ENCODE assay signal across 27 mouse cellular contexts in genomic region chr5:93017678-93018077, GRCm38 (mm10). TPM values are rescaled to one million over a fixed set of nuclear protein-coding genes. Genes with fewer than 3 reads are reported as not detected.
DNase-seq lines count a peak whose midpoint lies in the region; ATAC-seq and TF ChIP-seq lines count a peak whose summit lies in the region.
"Had no signal": no experiment of that assay in that cellular context is flagged by ENCODE, and none has a peak within 500 bp of the region (broad histone marks: within the 10 kb centered on the region; RNA-seq: fewer than 3 reads in every experiment).

No protein-coding gene starts in this region.

- H3K36me3 ChIP-seq in heart, postnatal 0 days (replicated peaks; ENCODE audit: control insufficient read depth, insufficient read depth, low read length): no peaks in the 10 kb centered on the region
- H3K36me3 ChIP-seq in heart, embryonic 11.5 days (ENCODE audit: control insufficient read depth, insufficient read depth, low read length): no peaks in the 10 kb centered on the region
- H3K36me3 ChIP-seq in liver, postnatal 0 days (replicated peaks; ENCODE audit: insufficient read depth, low read length): no peaks in the 10 kb centered on the region
- H3K36me3 ChIP-seq: forebrain, embryonic 15.5 days; G1E; hindbrain, embryonic 13.5 days; limb, embryonic 12.5 days; midbrain, embryonic 12.5 days had no signal

- no peaks in the 10 kb centered on the region for H3K27me3 ChIP-seq in heart, postnatal 0 days (ENCODE audit: control insufficient read depth, insufficient read depth, low read length)
- H3K27me3 ChIP-seq in heart, embryonic 11.5 days (ENCODE audit: control insufficient read depth, insufficient read depth, low read length): no peaks in the 10 kb centered on the region
- no peaks in the 10 kb centered on the region for H3K27me3 ChIP-seq in liver, postnatal 0 days (ENCODE audit: insufficient read depth, low read length)
- H3K27me3 ChIP-seq: CH12.LX; forebrain, embryonic 15.5 days; hindbrain, embryonic 13.5 days; limb, embryonic 12.5 days; midbrain, embryonic 12.5 days had no signal

- no peak overlapping the region for H3K9ac ChIP-seq in heart, postnatal 0 days (replicated peaks; ENCODE audit: low read depth, low read length)
- no peak overlapping the region for H3K9ac ChIP-seq in heart, embryonic 11.5 days (ENCODE audit: low read depth, low read length)
- no peak overlapping the region for H3K9ac ChIP-seq in liver, postnatal 0 days (replicated peaks)
- H3K9ac ChIP-seq: forebrain, embryonic 15.5 days; hindbrain, embryonic 13.5 days; limb, embryonic 12.5 days; midbrain, embryonic 12.5 days had no signal

- no peak for TF ChIP-seq EP300 in heart, postnatal 0 days (IDR thresholded peaks at IDR 0.05; ENCODE audit: low read depth)
- TF ChIP-seq EP300 in liver, postnatal 0 days (IDR thresholded peaks at IDR 0.05; ENCODE audit: low read depth): no peak

- intact Hi-C loops in left cerebral cortex, adult 2 months (cut with DNase I): no loop called here
- intact Hi-C loops in left cerebral cortex, postnatal 14 days (cut with DNase I): no loop called here

- no peaks in the 10 kb centered on the region for H3K9me3 ChIP-seq in heart, postnatal 0 days (replicated peaks; ENCODE audit: control insufficient read depth, low read length)
- H3K9me3 ChIP-seq in heart, embryonic 11.5 days (replicated peaks; ENCODE audit: control insufficient read depth, low read length): no peaks in the 10 kb centered on the region
- H3K9me3 ChIP-seq in liver, postnatal 0 days (ENCODE audit: low read length): no peaks in the 10 kb centered on the region
- H3K9me3 ChIP-seq: forebrain, embryonic 15.5 days; G1E; hindbrain, embryonic 13.5 days; limb, embryonic 12.5 days; midbrain, embryonic 12.5 days had no signal

- ATAC-seq in heart, postnatal 0 days (ENCODE audit: insufficient read depth, low read depth): 0 out of 2 replicates have a peak, but pooled peaks have one; percentile 42
- ATAC-seq in heart, embryonic 11.5 days (replicated peaks; ENCODE audit: insufficient number of reproducible peaks, low FRiP score, low TSS enrichment): no peak
- no peak for ATAC-seq in liver, postnatal 0 days
- ATAC-seq: activated CD4-positive, CD25-positive, alpha-beta regulatory T cell, adult 4 months; forebrain, embryonic 15.5 days had no signal

- H3K4me1 ChIP-seq in heart, postnatal 0 days (ENCODE audit: control insufficient read depth, insufficient read depth): no peaks in the 10 kb centered on the region
- H3K4me1 ChIP-seq in heart, embryonic 11.5 days (ENCODE audit: control insufficient read depth, insufficient read depth, low read length): peaks cover 3% of the 10 kb centered on the region; the same call in 1 of the 2 replicates
- no peaks in the 10 kb centered on the region; the same call in 1 of the 2 replicates for H3K4me1 ChIP-seq in liver, postnatal 0 days (ENCODE audit: insufficient read depth)
- H3K4me1 ChIP-seq: forebrain, embryonic 15.5 days; hindbrain, embryonic 13.5 days had no signal

- no peak overlapping the region for H3K27ac ChIP-seq in heart, postnatal 0 days (ENCODE audit: low read depth)
- no peak overlapping the region for H3K27ac ChIP-seq in heart, embryonic 11.5 days (ENCODE audit: low read depth, low read length)
- no peak overlapping the region for H3K27ac ChIP-seq in left cerebral cortex, adult 2 months
- no peak overlapping the region for H3K27ac ChIP-seq in liver, postnatal 0 days (ENCODE audit: low read depth)
- H3K27ac ChIP-seq: forebrain, embryonic 15.5 days; hindbrain, embryonic 13.5 days; limb, embryonic 12.5 days; midbrain, embryonic 12.5 days had no signal

- peak; percentile 41 for TF ChIP-seq CTCF in heart, postnatal 0 days (IDR thresholded peaks at IDR 0.05; ENCODE audit: low read depth)
- peak; percentile 1; the same call in 1 of the 2 replicates for TF ChIP-seq CTCF in left cerebral cortex, adult 2 months (IDR thresholded peaks at IDR 0.05)
- TF ChIP-seq CTCF in liver, postnatal 0 days (IDR thresholded peaks at IDR 0.05; ENCODE audit: low read depth): no peak

- no peak overlapping the region for H3K4me2 ChIP-seq in heart, postnatal 0 days (ENCODE audit: low read depth, low read length)
- no peak overlapping the region for H3K4me2 ChIP-seq in heart, embryonic 11.5 days
- no peak overlapping the region for H3K4me2 ChIP-seq in liver, postnatal 0 days (ENCODE audit: low read depth, low read length)
- H3K4me2 ChIP-seq: forebrain, embryonic 15.5 days; hindbrain, embryonic 13.5 days; limb, embryonic 12.5 days; liver, embryonic 11.5 days; midbrain, embryonic 12.5 days had no signal

- H3K4me3 ChIP-seq in heart, postnatal 0 days (ENCODE audit: low read depth, low read length): no peak overlapping the region
- H3K4me3 ChIP-seq in heart, embryonic 11.5 days (ENCODE audit: low read depth, low read length): no peak overlapping the region
- no peak overlapping the region for H3K4me3 ChIP-seq in left cerebral cortex, adult 2 months
- no peak overlapping the region for H3K4me3 ChIP-seq in liver, postnatal 0 days (ENCODE audit: low read depth, low read length)
- H3K4me3 ChIP-seq: forebrain, embryonic 15.5 days; hindbrain, embryonic 13.5 days; limb, embryonic 12.5 days; midbrain, embryonic 12.5 days had no signal

- DNase-seq in heart, postnatal 0 days (ENCODE audit: low spot score): no peak
- no peak for DNase-seq in left cerebral cortex, adult 2 months (ENCODE audit: extremely low spot score in 1 of 2, low spot score in 2 of 2)
- no peak for DNase-seq in left cerebral cortex, postnatal 14 days (ENCODE audit: low spot score in 2 of 2)
- DNase-seq in 3T3-L1 (ENCODE audit: low read depth, low spot score) (peak; percentile 58), adipocyte (ENCODE audit: low spot score) (peak; percentile 30)
- DNase-seq in liver, postnatal 0 days: no peak
- DNase-seq: adrenal gland, postnatal 14 days; B cell, adult 2 months; cerebellum, adult 2 months; cerebellum, postnatal 36 days; embryo, embryonic 11 days; gastrocnemius, postnatal 14 days; heart, adult 18-20 months; heart, postnatal 36 days; lung, adult 18-20 months; right cerebral cortex, postnatal 14 days; spleen, adult 18-20 months had no signal

- WGBS in heart, postnatal 0 days: 18% methylated on average over 3 of the region's 3 CpGs
- 45% methylated on average over 3 of the region's 3 CpGs for WGBS in heart, embryonic 11.5 days (ENCODE audit: insufficient replicate concordance)
- 51% methylated on average over 3 of the region's 3 CpGs for WGBS in liver, postnatal 0 days (ENCODE audit: insufficient replicate concordance)

RNA-seq across cellular contexts. Expression of gene Sowahb, which starts 27.1 kb away (rescaled TPM):
- not detected in 2 replicates for total RNA-seq in heart, postnatal 0 days (2014; rRNA removed; ENCODE audit: low replicate concordance)
- polyA plus RNA-seq in heart, postnatal 0 days (2015; fragmentation: Nextera tagmentation; extraction: Ambion mirVana): not detected in 2 replicates
- 0.13 and 0.15 TPM in 2 replicates for polyA plus RNA-seq in heart, embryonic 11.5 days (2014; fragmentation: Nextera tagmentation; extraction: Ambion mirVana)
- 10 to 100 TPM; 24.2 to 26.4 TPM for total RNA-seq in left cerebral cortex, adult 2 months (2021)
- 1 to 10 TPM; 5.2 to 6.8 TPM for total RNA-seq in left cerebral cortex, postnatal 14 days (2021)
- polyA plus RNA-seq in liver, postnatal 0 days (2015; fragmentation: Nextera tagmentation; extraction: Ambion mirVana): 1.8 and 3.9 TPM in 2 replicates
- total RNA-seq: CH12.LX; gastrocnemius, postnatal 14 days had no signal
- polyA plus RNA-seq: activated CD4-positive, CD25-positive, alpha-beta regulatory T cell, adult 4 months; G1E; hindbrain, embryonic 13.5 days; testis, adult 2 months had no signal

Comparison
In these comparisons a context has a peak if more than half of its experiments do, and no peak if none do; other contexts are left out.
1. DNase-seq: peak in 3T3-L1 (single experiment) and adipocyte (single experiment); none in heart, postnatal 0 days (single experiment), left cerebral cortex, adult 2 months (0 of 2), left cerebral cortex, postnatal 14 days (0 of 2) and liver, postnatal 0 days (single experiment).